Mouse (Mus musculus): ENCODE measurements around the gene Hes1. TPM values are rescaled to one million over a fixed set of nuclear protein-coding genes. Genes with fewer than 3 reads are reported as not detected.

Hes1 gene
- polyA plus RNA-seq, 1 experiment, result 295 TPM

DNA sequence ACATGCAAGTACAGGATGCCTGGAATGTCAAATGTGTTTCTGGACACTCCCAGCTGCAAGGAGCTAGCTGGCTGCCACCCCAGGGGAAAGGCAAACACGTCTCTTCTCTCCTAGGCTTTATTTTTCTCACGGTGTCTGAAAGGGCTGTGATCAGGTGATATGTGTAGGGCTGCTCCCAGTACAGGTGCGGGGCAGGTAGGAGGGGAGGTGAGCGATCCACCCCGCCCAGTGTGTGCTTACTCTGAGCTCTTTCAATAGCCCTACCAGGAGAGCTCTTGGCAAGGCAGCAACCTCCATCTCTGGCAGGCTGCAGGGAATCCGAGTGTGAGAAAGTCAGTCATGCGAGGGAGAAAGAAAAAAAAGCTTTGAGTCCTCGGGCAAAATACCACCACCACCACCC is 3.8 kb upstream of the Hes1 start:
- TF ChIP-seq POLR2A (IDR thresholded peaks at IDR 0.05; ENCODE audit: low read depth, low read length) (no peak; the same call in 1 of the 2 replicates), CTCF (IDR thresholded peaks at IDR 0.05; ENCODE audit: extremely low read depth, insufficient read length, insufficient replicate concordance, low read depth, low read length) (no peak)
- Histone ChIP-seq H3K27ac (ENCODE audit: insufficient read depth, low read depth, low read length) (no peak overlapping the region), H3K4me1 (ENCODE audit: control insufficient read depth, insufficient read depth, insufficient read length, low read length) (peaks cover 28% of the 10 kb centered on the region), H3K27me3 (ENCODE audit: control insufficient read depth, insufficient read depth, low read length) (no peaks in the 10 kb centered on the region), H3K36me3 (ENCODE audit: control insufficient read depth, insufficient read depth, low read length) (no peaks in the 10 kb centered on the region), H3K4me3 (ENCODE audit: low read depth, low read length) (no peak overlapping the region)
- WGBS, result 16% methylated on average over 8 of the region's 8 CpGs

DNA sequence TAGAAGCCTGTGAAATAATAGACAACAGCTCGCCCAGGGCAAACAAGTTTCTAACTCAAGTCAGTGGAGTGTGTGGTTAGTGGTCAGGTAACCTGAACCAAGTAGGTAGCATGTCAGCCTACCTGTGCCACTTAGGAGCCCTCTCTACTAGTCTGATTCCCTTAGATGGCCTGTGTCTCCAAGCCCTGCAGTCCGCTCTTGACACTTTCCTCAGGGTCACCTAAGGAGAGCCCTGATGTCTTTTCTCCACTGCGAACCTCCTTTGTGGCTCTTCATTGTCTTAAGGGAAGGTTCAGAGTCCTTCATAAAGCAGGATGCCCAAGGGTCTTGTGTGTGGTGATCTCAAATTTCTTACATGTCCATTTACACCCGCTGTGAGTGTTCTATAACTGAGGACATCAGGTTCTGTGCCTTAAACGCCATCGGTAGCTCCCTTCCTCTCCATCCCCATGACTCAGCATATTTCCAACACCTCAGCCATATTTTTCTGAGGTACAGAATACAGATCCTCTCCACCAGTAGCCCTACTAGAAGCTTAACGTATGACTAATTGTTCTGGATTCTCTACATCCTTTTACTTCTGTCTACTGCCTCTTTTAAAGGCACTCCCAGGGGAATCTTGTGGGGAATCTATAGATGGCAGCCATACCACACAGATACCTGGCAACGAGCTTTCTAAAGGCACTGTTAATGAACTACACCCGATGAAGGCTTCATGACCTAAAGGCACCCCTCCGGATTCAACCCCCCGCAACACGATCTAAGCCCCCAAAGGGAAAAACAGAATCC is 1.7 kb upstream of the Hes1 start:
- Histone ChIP-seq H3K27ac (ENCODE audit: insufficient read depth, low read depth, low read length) (no peak overlapping the region), H3K27me3 (ENCODE audit: control insufficient read depth, insufficient read depth, low read length) (no peaks in the 10 kb centered on the region), H3K4me1 (ENCODE audit: control insufficient read depth, insufficient read depth, insufficient read length, low read length) (peaks cover 16% of the 10 kb centered on the region), H3K4me3 (ENCODE audit: low read depth, low read length) (peak overlapping the region; percentile 76), H3K36me3 (ENCODE audit: control insufficient read depth, insufficient read depth, low read length) (peaks cover 5% of the 10 kb centered on the region)
- TF ChIP-seq CTCF (IDR thresholded peaks at IDR 0.05; ENCODE audit: extremely low read depth, insufficient read length, insufficient replicate concordance, low read depth, low read length), result no peak
- TF ChIP-seq POLR2A (IDR thresholded peaks at IDR 0.05; ENCODE audit: low read depth, low read length), result no peak
- WGBS, result 23% methylated on average over 12 of the region's 12 CpGs

DNA sequence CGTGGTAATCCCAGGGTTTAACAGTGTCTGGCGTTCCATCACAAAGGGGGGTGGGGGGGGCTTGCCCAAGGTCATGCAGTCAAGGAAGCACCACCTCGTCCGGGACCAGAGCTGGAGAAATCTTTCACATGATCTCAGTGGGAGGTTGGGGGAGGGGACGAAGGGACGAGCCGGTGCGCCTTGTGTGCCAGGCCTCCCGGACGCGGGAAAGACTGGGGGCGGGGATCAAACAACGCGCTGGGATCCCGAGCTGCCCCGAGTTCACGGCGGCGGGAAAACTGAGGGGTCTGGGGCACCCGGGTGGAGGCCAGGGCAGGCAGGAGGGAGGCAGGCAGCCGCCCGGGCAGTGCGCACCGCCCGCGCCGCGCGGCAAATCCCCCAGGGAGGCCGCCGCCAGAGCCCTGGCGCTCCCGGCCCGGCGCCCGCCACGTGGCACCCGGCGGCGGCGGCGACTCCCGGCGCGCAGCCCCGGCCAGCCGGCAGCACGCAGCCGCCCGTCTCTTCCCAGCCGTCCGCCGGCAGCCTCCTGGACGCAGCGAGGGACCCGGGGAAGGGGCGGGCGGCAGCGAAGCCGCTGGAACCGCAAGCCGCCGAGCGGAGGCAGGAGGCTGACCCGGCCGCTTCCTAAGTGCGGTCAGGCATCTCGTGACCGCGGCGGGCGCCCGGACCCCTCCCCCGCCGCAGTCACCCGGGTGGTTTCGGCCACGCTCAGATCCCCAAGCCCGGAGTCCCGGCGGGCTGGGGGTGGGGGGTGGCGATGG is 883 bp upstream of the Hes1 start:
- Histone ChIP-seq H3K4me1 (ENCODE audit: control insufficient read depth, insufficient read depth, insufficient read length, low read length) (peaks cover 11% of the 10 kb centered on the region), H3K27me3 (ENCODE audit: control insufficient read depth, insufficient read depth, low read length) (no peaks in the 10 kb centered on the region), H3K27ac (ENCODE audit: insufficient read depth, low read depth, low read length) (peak overlapping the region; percentile 81), H3K4me3 (ENCODE audit: low read depth, low read length) (peak overlapping the region; percentile 76), H3K36me3 (ENCODE audit: control insufficient read depth, insufficient read depth, low read length) (peaks cover 7% of the 10 kb centered on the region)
- 2% methylated on average over 76 of the region's 82 CpGs for WGBS
- peak; percentile 8; the same call in 1 of the 2 replicates for TF ChIP-seq POLR2A (IDR thresholded peaks at IDR 0.05; ENCODE audit: low read depth, low read length)
- no peak for TF ChIP-seq CTCF (IDR thresholded peaks at IDR 0.05; ENCODE audit: extremely low read depth, insufficient read length, insufficient replicate concordance, low read depth, low read length)

DNA sequence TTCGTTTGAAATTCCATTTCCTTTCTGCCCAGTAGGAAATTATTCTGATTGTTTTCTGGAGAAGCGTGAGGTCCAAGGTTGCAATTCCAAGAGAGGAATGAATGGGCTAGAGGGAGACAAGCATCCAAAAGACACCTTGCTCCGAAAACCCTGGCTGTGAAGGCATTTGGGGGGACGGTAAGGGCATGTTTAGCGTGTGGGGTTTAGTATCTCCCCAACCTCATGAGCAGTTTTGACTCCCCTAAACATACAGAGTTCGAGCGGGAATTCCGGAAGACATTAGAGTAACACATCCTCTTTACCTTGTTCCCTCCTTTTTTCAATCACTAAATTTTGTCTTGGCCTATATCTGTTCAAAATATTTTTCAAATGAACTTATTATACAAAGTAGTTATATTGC is 429 bp downstream of the Hes1 start:
- no peaks in the 10 kb centered on the region for H3K27me3 ChIP-seq (ENCODE audit: control insufficient read depth, insufficient read depth, low read length)
- TF ChIP-seq POLR2A (IDR thresholded peaks at IDR 0.05; ENCODE audit: low read depth, low read length) (no peak), CTCF (IDR thresholded peaks at IDR 0.05; ENCODE audit: extremely low read depth, insufficient read length, insufficient replicate concordance, low read depth, low read length) (no peak)
- H3K36me3 ChIP-seq (ENCODE audit: control insufficient read depth, insufficient read depth, low read length), result peaks cover 7% of the 10 kb centered on the region
- WGBS, result under 1% methylated on average over 8 of the region's 8 CpGs
- peak overlapping the region; percentile 76 for H3K4me3 ChIP-seq (ENCODE audit: low read depth, low read length)
- peaks cover 6% of the 10 kb centered on the region for H3K4me1 ChIP-seq (ENCODE audit: control insufficient read depth, insufficient read depth, insufficient read length, low read length)
- H3K27ac ChIP-seq (ENCODE audit: insufficient read depth, low read depth, low read length), result peak overlapping the region; percentile 85

DNA sequence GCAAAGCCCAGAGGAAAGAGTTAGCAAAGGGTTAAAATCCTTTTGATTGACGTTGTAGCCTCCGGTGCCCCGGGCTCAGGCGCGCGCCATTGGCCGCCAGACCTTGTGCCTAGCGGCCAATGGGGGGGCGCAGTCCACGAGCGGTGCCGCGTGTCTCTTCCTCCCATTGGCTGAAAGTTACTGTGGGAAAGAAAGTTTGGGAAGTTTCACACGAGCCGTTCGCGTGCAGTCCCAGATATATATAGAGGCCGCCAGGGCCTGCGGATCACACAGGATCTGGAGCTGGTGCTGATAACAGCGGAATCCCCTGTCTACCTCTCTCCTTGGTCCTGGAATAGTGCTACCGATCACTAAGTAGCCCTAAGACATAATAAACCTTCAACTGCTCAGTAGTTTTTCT is 893 bp downstream of the Hes1 start:
- Histone ChIP-seq H3K4me1 (ENCODE audit: control insufficient read depth, insufficient read depth, insufficient read length, low read length) (peaks cover 9% of the 10 kb centered on the region), H3K4me3 (ENCODE audit: low read depth, low read length) (peak overlapping the region; percentile 91), H3K27me3 (ENCODE audit: control insufficient read depth, insufficient read depth, low read length) (no peaks in the 10 kb centered on the region), H3K27ac (ENCODE audit: insufficient read depth, low read depth, low read length) (peak overlapping the region; percentile 93; the same call in 1 of the 2 replicates), H3K36me3 (ENCODE audit: control insufficient read depth, insufficient read depth, low read length) (peaks cover 7% of the 10 kb centered on the region)
- under 1% methylated on average over 21 of the region's 21 CpGs for WGBS
- peak; percentile 99 for TF ChIP-seq POLR2A (IDR thresholded peaks at IDR 0.05; ENCODE audit: low read depth, low read length)
- no peak for TF ChIP-seq CTCF (IDR thresholded peaks at IDR 0.05; ENCODE audit: extremely low read depth, insufficient read length, insufficient replicate concordance, low read depth, low read length)

DNA sequence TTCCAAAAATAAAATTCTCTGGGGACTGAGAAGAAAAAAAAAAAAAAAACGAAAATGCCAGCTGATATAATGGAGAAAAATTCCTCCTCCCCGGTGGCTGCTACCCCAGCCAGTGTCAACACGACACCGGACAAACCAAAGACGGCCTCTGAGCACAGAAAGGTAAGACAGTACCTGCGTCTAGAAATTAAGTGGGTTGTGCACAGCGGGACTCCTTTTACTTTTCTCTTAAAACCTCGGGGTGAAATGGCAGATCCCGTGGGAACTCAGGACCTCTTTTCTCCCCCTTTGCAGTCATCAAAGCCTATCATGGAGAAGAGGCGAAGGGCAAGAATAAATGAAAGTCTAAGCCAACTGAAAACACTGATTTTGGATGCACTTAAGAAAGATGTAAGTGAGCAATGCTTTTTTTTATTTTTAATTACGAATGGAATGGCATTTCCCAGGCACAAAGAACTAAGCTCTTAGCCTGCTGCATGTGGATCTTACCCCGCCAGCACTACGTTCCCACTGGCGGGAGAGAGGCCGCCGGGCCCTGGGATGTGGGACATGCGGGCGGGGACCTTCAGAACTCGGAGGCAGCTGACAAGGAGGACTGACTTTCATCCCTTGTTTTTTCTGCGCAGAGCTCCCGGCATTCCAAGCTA is 1.5 kb downstream of the Hes1 start:
- under 1% methylated on average over 21 of the region's 21 CpGs for WGBS
- TF ChIP-seq POLR2A (IDR thresholded peaks at IDR 0.05; ENCODE audit: low read depth, low read length) (no peak), CTCF (IDR thresholded peaks at IDR 0.05; ENCODE audit: extremely low read depth, insufficient read length, insufficient replicate concordance, low read depth, low read length) (no peak)
- no peaks in the 10 kb centered on the region for H3K27me3 ChIP-seq (ENCODE audit: control insufficient read depth, insufficient read depth, low read length)

More for the DNA sequence above, 1.5 kb downstream of the Hes1 start:
- Histone ChIP-seq H3K36me3 (ENCODE audit: control insufficient read depth, insufficient read depth, low read length) (peaks cover 7% of the 10 kb centered on the region), H3K4me1 (ENCODE audit: control insufficient read depth, insufficient read depth, insufficient read length, low read length) (peaks cover 7% of the 10 kb centered on the region), H3K4me3 (ENCODE audit: low read depth, low read length) (peak overlapping the region; percentile 91), H3K27ac (ENCODE audit: insufficient read depth, low read depth, low read length) (peak overlapping the region; percentile 93)

All from small intestine, adult 2 months (tissue).